Mouse (Mus musculus): ENCODE results near the gene Tgfbr3. TPM values are rescaled to one million over a fixed set of nuclear protein-coding genes. Genes with fewer than 3 reads are reported as not detected.

The Tgfbr3 gene
- polyA plus RNA-seq, 1 experiment from 2014 or later = 38.2 TPM

DNA sequence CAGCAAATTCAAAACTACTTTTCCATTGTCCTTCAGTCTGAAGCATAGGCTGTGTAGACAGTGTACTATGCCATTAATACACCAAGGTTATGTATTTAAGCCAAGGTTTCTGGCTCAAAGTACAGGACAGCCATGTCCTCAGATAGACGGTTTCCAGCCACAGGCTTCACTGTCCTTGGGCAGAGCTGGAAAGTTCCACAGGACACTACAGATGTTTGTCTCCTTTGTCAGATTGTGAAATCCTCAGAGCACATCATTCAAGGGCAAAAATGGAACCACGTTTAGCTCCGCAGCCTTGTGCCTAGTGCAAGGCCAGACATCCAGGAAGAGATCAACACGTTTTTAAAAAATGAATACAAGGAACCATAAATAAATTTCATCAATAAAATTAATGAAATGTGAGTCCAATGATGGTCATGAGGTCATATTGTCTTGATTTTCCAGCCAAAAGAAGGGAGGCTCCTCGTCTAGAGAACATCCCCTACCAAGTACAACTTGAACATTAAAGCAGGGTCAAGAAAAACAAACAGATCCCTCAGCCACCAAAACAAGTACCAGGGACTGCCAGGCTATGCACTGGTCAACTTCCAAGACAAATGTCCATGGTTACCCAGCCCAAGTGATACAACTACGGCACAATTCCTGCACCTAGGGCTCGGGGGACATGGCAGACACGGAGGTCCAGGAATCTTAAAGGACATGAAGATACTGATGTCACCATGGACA, 105.1 kb downstream of the Tgfbr3 start:
- DNase-seq (ENCODE audit: low spot score) (no peak), ATAC-seq (replicated peaks; ENCODE audit: low FRiP score) (no peak)
- Histone ChIP-seq H3K9ac (ENCODE audit: low read depth, low read length) (no peak overlapping the region), H3K9me3 (ENCODE audit: control insufficient read depth, low read length) (no peaks in the 10 kb centered on the region), H3K4me1 (replicated peaks; ENCODE audit: control insufficient read depth, insufficient read depth, low read length) (peaks cover 17% of the 10 kb centered on the region), H3K36me3 (ENCODE audit: control insufficient read depth, insufficient read depth, low read length) (no peaks in the 10 kb centered on the region), H3K4me2 (no peak overlapping the region), H3K27ac (ENCODE audit: low read depth, low read length) (0 out of 2 replicates have a peak overlapping the region, but pooled peaks have one; percentile 15), H3K27me3 (replicated peaks; ENCODE audit: control insufficient read depth, insufficient read depth, low read length) (no peaks in the 10 kb centered on the region), H3K4me3 (ENCODE audit: low read depth, low read length) (no peak overlapping the region)
- WGBS = 81% methylated on average over 8 of the region's 8 CpGs

DNA sequence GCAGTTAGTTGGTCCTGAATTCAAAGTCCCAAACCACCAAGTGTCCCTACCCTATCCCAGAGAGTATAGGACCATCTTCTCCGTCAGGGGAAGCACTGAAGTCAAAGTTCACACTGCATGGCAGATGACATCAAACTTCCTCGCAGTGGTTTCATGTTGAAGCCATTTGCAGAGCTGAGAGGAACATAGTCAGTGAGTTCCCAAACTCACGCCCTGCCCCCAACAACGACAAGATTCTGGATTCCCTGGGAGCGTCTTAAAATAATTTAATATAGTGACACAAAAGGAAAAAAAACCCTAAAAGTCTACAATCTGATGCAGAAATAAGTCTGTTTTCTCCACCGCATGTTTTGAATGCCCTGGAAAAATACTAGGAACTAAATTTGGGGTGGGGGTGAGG, 105.9 kb downstream of the Tgfbr3 start:
- Histone ChIP-seq H3K27me3 (replicated peaks; ENCODE audit: control insufficient read depth, insufficient read depth, low read length) (no peaks in the 10 kb centered on the region), H3K4me3 (ENCODE audit: low read depth, low read length) (no peak overlapping the region), H3K27ac (ENCODE audit: low read depth, low read length) (0 out of 2 replicates have a peak overlapping the region, but pooled peaks have one; percentile 15), H3K4me2 (no peak overlapping the region), H3K9ac (ENCODE audit: low read depth, low read length) (no peak overlapping the region), H3K4me1 (replicated peaks; ENCODE audit: control insufficient read depth, insufficient read depth, low read length) (peaks cover 19% of the 10 kb centered on the region), H3K9me3 (ENCODE audit: control insufficient read depth, low read length) (no peaks in the 10 kb centered on the region), H3K36me3 (ENCODE audit: control insufficient read depth, insufficient read depth, low read length) (no peaks in the 10 kb centered on the region)
- 72% methylated on average over 6 of the region's 6 CpGs for WGBS
- no peak for ATAC-seq (replicated peaks; ENCODE audit: low FRiP score)
- no peak for DNase-seq (ENCODE audit: low spot score)

DNA sequence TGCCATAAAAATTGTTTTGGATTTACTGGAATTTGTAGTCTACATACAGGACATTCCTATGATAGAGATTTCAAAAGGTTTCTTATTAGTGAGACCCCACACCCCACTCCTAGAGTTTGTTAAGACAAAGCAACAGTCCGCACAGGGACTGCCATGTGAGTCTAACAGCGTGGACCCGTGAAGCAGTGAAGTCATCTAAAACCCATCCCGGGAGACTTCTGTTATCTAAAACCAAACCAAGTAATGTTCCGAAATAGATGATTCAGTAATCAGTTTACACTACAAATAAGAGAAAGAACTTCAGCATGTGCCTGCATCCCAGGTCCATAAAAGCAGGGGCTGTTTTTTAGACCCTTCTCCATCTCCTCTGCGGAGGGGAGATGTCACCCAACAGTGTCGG, 106.7 kb downstream of the Tgfbr3 start:
- ATAC-seq (replicated peaks; ENCODE audit: low FRiP score) = no peak
- WGBS = 89% methylated on average over 7 of the region's 7 CpGs
- no peaks in the 10 kb centered on the region for H3K27me3 ChIP-seq (replicated peaks; ENCODE audit: control insufficient read depth, insufficient read depth, low read length)
- H3K4me1 ChIP-seq (replicated peaks; ENCODE audit: control insufficient read depth, insufficient read depth, low read length) = peaks cover 25% of the 10 kb centered on the region
- H3K4me2 ChIP-seq = no peak overlapping the region
- DNase-seq (ENCODE audit: low spot score) = no peak
- H3K9ac ChIP-seq (ENCODE audit: low read depth, low read length) = no peak overlapping the region
- H3K36me3 ChIP-seq (ENCODE audit: control insufficient read depth, insufficient read depth, low read length) = peaks cover under 1% of the 10 kb centered on the region; the same call in 1 of the 2 replicates
- no peaks in the 10 kb centered on the region for H3K9me3 ChIP-seq (ENCODE audit: control insufficient read depth, low read length)
- H3K4me3 ChIP-seq (ENCODE audit: low read depth, low read length) = no peak overlapping the region
- H3K27ac ChIP-seq (ENCODE audit: low read depth, low read length) = no peak overlapping the region

DNA sequence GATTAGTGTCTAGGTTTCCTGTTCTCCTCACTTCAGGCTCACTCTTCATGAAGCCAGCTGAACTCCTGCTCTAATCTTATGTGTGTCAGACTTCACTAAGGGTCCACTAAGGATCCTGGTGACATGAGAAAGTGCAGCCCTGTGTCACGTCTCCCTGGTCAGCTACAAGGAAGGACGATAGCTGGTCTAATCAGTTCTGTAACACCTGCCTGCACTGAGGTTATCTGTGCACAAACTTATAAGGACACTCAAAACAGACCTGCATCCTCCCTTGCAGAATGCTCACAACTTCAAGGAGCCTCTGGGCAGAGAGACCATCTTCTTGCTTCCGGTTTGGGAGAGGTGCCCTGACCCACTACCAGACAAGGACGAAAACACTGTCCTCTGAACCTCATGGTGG, 107.6 kb downstream of the Tgfbr3 start:
- Histone ChIP-seq H3K9ac (ENCODE audit: low read depth, low read length) (no peak overlapping the region), H3K4me1 (replicated peaks; ENCODE audit: control insufficient read depth, insufficient read depth, low read length) (peaks cover 31% of the 10 kb centered on the region), H3K27me3 (replicated peaks; ENCODE audit: control insufficient read depth, insufficient read depth, low read length) (no peaks in the 10 kb centered on the region), H3K4me2 (no peak overlapping the region), H3K27ac (ENCODE audit: low read depth, low read length) (no peak overlapping the region), H3K36me3 (ENCODE audit: control insufficient read depth, insufficient read depth, low read length) (peaks cover 2% of the 10 kb centered on the region; the same call in 1 of the 2 replicates), H3K9me3 (ENCODE audit: control insufficient read depth, low read length) (no peaks in the 10 kb centered on the region), H3K4me3 (ENCODE audit: low read depth, low read length) (no peak overlapping the region)
- ATAC-seq (replicated peaks; ENCODE audit: low FRiP score) = peak; percentile 76
- DNase-seq (ENCODE audit: low spot score) = no peak
- WGBS = 60% methylated on average over 4 of the region's 4 CpGs

DNA sequence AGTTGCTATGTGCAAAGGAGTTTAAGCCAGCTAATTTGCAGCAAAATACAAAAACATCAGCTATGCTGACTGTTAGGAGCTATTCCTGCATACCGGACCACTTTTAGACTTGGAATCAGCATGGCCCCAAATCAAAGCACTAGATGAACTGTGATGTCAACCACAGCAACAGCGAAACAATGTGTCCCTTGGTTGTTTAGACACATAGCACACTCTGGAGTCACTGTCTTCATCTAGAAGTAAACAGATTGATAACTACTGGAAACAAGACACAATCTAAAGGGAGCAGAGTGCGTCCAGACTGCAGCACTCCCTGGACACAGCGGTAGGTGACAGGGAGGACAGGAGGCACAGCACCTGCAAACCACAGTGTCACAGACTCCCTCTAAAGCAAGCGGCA, 110.2 kb downstream of the Tgfbr3 start:
- Histone ChIP-seq H3K4me1 (replicated peaks; ENCODE audit: control insufficient read depth, insufficient read depth, low read length) (peaks cover 31% of the 10 kb centered on the region), H3K9ac (ENCODE audit: low read depth, low read length) (no peak overlapping the region), H3K4me3 (ENCODE audit: low read depth, low read length) (no peak overlapping the region), H3K27me3 (replicated peaks; ENCODE audit: control insufficient read depth, insufficient read depth, low read length) (no peaks in the 10 kb centered on the region), H3K9me3 (ENCODE audit: control insufficient read depth, low read length) (no peaks in the 10 kb centered on the region), H3K4me2 (no peak overlapping the region), H3K27ac (ENCODE audit: low read depth, low read length) (no peak overlapping the region), H3K36me3 (ENCODE audit: control insufficient read depth, insufficient read depth, low read length) (peaks cover 2% of the 10 kb centered on the region; the same call in 1 of the 2 replicates)
- ATAC-seq (replicated peaks; ENCODE audit: low FRiP score) (no peak), DNase-seq (ENCODE audit: low spot score) (no peak)
- 84% methylated on average over 5 of the region's 5 CpGs for WGBS

DNA sequence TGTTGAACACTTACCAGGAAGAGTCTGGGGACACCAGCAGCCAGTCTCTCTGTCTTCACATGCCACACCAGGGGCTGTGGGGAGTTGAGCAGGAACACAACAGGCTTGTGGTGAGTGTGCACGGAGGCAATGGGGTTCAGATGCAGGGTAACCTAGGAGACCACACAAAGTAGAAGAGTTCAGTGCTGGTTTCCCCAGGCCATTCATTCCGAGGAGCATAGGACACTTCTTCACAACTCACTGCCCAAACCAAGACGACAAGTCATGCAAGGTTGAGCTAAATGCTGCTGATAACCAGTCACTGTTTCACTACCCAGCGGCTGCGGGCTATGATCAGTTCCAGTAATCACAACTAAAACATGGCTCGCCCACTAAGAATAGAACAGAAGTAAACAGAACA, 111.6 kb downstream of the Tgfbr3 start:
- H3K4me2 ChIP-seq = peak overlapping the region; percentile 25
- no peaks in the 10 kb centered on the region for H3K27me3 ChIP-seq (replicated peaks; ENCODE audit: control insufficient read depth, insufficient read depth, low read length)
- H3K4me1 ChIP-seq (replicated peaks; ENCODE audit: control insufficient read depth, insufficient read depth, low read length) = peaks cover 24% of the 10 kb centered on the region
- peaks cover 2% of the 10 kb centered on the region; the same call in 1 of the 2 replicates for H3K36me3 ChIP-seq (ENCODE audit: control insufficient read depth, insufficient read depth, low read length)
- H3K9me3 ChIP-seq (ENCODE audit: control insufficient read depth, low read length) = no peaks in the 10 kb centered on the region
- no peak overlapping the region for H3K27ac ChIP-seq (ENCODE audit: low read depth, low read length)
- DNase-seq (ENCODE audit: low spot score) = no peak
- H3K4me3 ChIP-seq (ENCODE audit: low read depth, low read length) = no peak overlapping the region
- ATAC-seq (replicated peaks; ENCODE audit: low FRiP score) = peak; percentile 54
- no peak overlapping the region for H3K9ac ChIP-seq (ENCODE audit: low read depth, low read length)
- WGBS = 38% methylated on average over 6 of the region's 6 CpGs

DNA sequence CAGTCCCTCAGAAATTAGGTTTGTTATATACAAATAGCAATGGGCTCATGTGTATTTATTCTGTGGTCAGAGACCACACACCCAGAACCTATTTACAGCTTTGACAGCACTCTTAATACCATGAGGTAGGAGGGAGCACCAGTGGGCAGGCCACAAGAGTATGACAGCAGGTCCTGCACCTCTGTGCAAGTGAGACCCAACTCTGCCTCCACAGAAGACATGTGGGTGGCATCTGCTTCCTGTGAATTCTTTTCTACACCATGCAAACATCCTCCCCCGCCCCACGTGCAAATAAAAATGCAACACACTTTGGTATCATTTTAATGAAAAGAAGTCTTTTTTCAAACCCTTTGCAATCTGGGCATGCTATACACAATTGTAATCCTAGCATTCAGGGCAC, 112.2 kb downstream of the Tgfbr3 start:
- ATAC-seq (replicated peaks; ENCODE audit: low FRiP score) (no peak), DNase-seq (ENCODE audit: low spot score) (no peak)
- Histone ChIP-seq H3K27ac (ENCODE audit: low read depth, low read length) (no peak overlapping the region), H3K4me1 (replicated peaks; ENCODE audit: control insufficient read depth, insufficient read depth, low read length) (peaks cover 24% of the 10 kb centered on the region), H3K27me3 (replicated peaks; ENCODE audit: control insufficient read depth, insufficient read depth, low read length) (no peaks in the 10 kb centered on the region), H3K9ac (ENCODE audit: low read depth, low read length) (no peak overlapping the region), H3K4me3 (ENCODE audit: low read depth, low read length) (no peak overlapping the region), H3K4me2 (peak overlapping the region; percentile 25; the same call in 1 of the 2 replicates), H3K9me3 (ENCODE audit: control insufficient read depth, low read length) (no peaks in the 10 kb centered on the region), H3K36me3 (ENCODE audit: control insufficient read depth, insufficient read depth, low read length) (peaks cover 2% of the 10 kb centered on the region; the same call in 1 of the 2 replicates)
- WGBS = 75% methylated on average over 2 of the region's 2 CpGs

DNA sequence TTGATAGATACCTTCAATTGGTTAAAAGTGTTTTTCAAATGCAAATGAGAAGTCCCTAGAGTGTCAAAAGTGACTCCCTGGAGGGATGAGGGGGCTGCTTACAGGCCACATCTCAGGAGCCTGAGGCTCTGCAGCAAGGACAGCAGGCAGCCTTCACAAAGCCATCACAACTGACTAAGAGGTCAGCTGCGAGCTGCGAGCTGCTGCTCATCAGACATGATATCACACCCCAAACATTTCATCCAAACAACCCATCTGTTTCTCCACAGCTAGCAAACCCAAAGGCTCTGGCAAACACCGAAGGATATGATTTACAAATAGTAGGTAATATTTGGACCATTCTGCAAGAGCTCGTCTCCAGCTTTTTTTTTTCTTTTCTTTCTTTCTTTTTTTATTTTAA, 112.6 kb downstream of the Tgfbr3 start:
- Histone ChIP-seq H3K27me3 (replicated peaks; ENCODE audit: control insufficient read depth, insufficient read depth, low read length) (no peaks in the 10 kb centered on the region), H3K36me3 (ENCODE audit: control insufficient read depth, insufficient read depth, low read length) (peaks cover 2% of the 10 kb centered on the region; the same call in 1 of the 2 replicates), H3K4me1 (replicated peaks; ENCODE audit: control insufficient read depth, insufficient read depth, low read length) (peaks cover 23% of the 10 kb centered on the region), H3K9me3 (ENCODE audit: control insufficient read depth, low read length) (no peaks in the 10 kb centered on the region), H3K4me3 (ENCODE audit: low read depth, low read length) (no peak overlapping the region), H3K9ac (ENCODE audit: low read depth, low read length) (no peak overlapping the region), H3K4me2 (no peak overlapping the region), H3K27ac (ENCODE audit: low read depth, low read length) (no peak overlapping the region)
- WGBS = 69% methylated on average over 4 of the region's 4 CpGs
- DNase-seq (ENCODE audit: low spot score) = no peak
- no peak for ATAC-seq (replicated peaks; ENCODE audit: low FRiP score)

DNA sequence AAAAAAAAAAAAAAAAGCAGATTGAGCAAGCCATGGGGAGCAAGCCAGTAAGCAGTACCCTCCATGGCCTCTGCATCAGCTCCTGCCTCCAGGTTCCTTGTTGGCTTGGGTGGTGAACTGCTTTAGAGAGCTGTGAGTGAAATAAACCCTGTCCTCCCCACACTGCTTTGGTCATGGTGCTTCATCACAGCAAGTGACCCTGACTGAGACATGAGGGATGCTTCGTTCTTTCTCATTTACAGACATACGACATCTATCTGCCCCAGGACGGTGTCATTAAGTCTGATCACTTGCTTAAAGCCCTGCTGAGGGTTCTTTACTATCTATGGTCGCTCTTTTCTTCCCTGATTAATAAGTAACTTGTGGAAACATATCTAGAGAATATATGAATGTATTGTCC, 113.2 kb downstream of the Tgfbr3 start:
- ATAC-seq (replicated peaks; ENCODE audit: low FRiP score) (no peak), DNase-seq (ENCODE audit: low spot score) (no peak)
- Histone ChIP-seq H3K4me3 (ENCODE audit: low read depth, low read length) (no peak overlapping the region), H3K27me3 (replicated peaks; ENCODE audit: control insufficient read depth, insufficient read depth, low read length) (no peaks in the 10 kb centered on the region), H3K4me2 (no peak overlapping the region), H3K9me3 (ENCODE audit: control insufficient read depth, low read length) (no peaks in the 10 kb centered on the region), H3K36me3 (ENCODE audit: control insufficient read depth, insufficient read depth, low read length) (peaks cover 2% of the 10 kb centered on the region; the same call in 1 of the 2 replicates), H3K4me1 (replicated peaks; ENCODE audit: control insufficient read depth, insufficient read depth, low read length) (peaks cover 18% of the 10 kb centered on the region), H3K27ac (ENCODE audit: low read depth, low read length) (no peak overlapping the region), H3K9ac (ENCODE audit: low read depth, low read length) (no peak overlapping the region)
- WGBS = 90% methylated on average over 4 of the region's 4 CpGs
